Mouse (Mus musculus) MEL-GATA-1-ER (cell line): ENCODE measurements around the gene Prr15l.

Source experiments
- DNase-seq: peaks from one replicate; pipeline ENCODE4 v3.0.0-alpha.2; 2012; ENCODE audit warnings: low read depth; ENCODE audit errors: extremely low read depth

Prr15l gene

DNA sequence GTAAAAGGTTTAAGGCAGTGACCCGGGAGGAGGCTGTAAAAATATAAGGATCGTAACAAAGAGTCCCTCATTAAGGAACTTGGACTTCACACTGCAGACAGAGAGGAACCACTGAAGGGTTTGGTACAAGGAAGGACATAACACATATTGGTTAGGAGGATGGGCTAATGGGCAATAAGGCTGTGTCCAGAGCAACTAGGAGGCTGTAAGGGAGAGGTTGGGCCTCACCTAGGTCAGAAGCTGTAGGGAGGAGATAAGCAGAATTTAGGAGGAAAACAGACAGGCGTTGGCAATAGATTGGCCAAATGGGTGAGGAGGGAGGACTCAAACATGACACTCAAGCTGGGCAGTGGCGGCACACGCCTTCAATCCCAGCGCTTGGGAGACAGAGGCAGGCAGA lies 10.5 kb upstream of the Prr15l start:
- DNase-seq, result no peak

DNA sequence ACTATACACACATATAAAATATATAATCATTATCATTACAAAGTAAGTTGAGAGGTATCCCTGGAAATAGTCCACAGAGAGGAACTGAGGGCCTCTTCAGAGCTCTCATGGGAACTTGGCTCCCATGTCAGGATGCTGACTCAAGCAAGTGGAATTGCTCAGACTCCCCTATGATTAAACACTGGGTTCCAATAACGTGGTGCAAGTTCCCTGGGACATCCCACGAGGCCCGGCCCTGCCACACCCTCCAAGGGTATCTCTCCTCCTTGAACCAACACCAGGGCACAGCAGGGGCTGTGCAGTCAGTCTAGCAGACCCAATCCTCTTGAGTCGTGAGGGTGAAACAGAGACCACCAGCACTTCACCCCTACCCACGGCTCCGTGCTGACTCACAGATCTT lies 8.9 kb upstream of the Prr15l start:
- no peak for DNase-seq

DNA sequence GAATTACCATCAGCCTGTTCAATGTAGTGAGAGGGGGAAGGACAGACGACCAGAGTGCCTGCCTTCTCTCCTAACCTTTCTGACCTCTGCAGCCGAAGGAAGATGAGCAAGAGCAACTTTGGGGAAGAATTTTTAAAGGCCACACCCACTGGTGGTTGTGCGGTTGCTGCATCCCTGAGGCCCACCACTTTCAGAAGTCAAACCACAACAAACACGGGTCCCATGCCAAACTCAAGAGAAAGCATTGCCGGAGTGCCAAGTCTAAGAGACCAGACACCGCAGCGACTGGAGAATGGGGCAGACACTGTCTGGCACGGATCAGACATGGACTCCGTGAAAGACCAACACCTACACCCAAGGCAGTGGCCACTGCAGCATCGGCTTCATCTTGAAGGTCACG lies 3.0 kb upstream of the Prr15l start:
- DNase-seq, result no peak

DNA sequence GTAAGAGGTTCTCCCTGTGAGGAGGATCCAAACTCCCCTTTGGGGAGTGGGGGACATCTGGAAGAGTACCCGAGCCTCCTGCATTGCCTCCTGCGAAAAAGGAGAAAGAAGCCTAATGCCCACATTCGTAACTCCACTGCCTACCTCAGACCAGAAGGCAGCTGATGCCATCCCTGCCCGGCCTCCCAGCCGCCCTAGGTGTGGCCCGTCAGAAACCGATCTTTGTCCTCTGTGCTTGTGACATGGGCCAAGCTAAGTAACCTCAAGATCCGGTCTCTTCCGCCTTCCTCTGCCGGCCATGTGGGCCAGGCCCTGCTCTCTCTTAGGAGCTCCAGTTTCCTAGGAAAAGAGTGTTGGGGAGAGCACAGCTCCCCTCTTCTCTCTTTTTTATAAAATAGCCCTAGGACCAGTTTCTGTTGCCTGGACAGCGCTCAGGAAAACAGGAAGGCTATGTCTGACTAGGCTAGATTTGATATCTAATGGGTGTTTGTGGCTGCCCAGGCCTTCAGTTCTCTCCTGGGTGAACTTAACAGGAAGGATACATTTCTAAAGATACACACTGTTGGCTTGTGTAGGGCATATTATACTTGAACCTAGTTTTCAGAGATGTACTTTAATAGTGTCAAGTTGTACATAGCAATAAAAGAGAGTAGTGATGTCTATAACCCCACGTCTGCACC lies 2.3 kb upstream of the Prr15l start:
- DNase-seq, result no peak

DNA sequence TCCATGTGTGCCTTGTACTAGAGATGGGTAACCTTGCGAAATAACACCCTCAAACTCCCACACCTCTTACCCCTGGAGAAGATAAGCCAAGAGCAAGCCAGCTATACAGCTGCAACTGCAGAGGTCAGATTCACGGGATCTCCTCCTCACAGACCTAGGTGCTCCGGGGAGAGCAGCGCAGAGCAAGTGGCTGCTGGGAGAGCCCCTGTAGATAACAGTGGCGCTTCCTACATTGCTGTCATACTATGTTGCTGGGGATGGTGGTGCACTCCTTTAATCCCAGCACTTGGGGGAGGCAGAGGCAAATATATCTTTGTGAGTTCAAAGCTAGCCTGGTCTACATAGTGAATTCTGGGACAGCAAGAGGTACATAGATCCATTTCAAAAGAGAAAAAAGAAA lies 1.3 kb upstream of the Prr15l start:
- no peak for DNase-seq

DNA sequence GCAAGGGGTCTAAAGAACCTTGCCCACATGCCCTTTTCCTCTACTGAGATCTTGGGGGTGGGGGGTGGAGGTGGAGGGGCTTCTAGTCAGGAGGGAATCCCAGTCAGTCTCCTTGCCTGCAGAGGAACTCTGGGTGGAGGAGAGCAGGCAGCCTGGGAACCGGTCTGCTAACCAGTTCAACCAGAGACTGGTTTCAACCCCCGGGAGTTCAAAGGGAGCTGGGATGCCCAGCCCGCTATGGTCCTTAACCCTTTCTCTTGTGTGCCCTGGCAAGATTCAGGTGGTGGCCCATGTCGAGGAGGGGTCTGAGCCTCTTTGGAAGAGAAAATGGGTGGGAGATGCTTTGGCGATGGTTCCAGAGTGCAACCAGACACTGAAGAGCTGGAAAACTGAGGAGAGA lies 787 bp downstream of the Prr15l start:
- DNase-seq, result no peak

DNA sequence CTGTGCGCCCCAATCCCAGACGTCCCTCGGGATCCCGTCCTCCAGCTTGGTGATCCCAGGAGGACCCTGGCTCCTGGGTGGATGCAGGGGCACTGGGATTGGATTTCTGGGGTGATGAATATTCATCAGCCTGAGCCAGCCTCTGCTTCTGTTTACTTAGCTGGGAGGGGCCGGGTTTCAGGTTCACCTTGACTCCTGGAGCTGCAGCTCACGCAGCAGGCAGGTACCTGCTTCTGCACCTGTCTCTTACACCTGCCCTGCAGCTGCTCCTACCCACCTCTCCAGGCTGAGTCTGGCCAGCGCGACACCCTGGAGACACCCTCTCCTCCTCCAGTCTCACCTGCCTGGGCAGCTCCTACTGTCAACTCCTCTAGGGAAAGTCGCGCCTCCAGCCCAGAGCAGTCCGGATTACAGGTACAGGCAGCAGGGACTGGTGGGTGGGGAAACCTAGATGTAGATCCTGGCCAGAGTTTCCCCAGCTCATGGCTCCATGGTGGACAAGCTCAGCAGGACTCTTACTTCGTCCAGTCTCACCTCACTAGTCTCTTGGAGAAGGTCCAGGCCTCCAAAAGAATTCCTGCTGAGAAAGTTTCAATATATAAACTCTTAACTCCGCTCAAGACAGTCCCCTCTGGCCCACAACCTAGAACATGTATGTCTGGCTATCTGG lies 1.3 kb downstream of the Prr15l start:
- no peak for DNase-seq

DNA sequence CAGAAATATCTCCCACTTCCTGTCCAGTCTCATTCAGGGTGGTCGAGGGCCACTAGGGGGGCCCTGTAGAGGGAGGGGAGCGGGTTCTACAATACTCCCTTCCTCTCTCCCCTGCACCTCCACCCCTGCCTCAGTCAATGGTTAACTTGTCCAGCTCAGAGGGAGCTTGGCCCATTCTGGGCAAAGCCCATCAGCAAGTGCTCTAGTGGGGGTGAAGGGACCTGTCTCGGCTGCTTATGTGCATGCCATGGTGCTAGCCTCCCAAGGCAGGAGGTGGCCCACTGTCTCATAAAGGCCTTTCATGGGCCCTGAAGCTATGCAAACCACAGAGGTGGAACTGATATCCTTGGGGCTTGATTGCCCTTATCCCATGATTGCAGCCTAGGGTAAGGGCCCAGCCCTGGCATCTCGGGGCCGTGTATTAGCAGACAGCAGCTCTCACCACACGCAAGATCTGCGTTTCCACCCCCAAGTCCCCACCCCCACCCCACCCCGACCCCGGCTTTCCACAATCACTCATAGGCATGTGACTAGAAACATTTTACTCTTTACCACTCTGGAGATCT lies 1.9 kb downstream of the Prr15l start:
- no peak for DNase-seq

DNA sequence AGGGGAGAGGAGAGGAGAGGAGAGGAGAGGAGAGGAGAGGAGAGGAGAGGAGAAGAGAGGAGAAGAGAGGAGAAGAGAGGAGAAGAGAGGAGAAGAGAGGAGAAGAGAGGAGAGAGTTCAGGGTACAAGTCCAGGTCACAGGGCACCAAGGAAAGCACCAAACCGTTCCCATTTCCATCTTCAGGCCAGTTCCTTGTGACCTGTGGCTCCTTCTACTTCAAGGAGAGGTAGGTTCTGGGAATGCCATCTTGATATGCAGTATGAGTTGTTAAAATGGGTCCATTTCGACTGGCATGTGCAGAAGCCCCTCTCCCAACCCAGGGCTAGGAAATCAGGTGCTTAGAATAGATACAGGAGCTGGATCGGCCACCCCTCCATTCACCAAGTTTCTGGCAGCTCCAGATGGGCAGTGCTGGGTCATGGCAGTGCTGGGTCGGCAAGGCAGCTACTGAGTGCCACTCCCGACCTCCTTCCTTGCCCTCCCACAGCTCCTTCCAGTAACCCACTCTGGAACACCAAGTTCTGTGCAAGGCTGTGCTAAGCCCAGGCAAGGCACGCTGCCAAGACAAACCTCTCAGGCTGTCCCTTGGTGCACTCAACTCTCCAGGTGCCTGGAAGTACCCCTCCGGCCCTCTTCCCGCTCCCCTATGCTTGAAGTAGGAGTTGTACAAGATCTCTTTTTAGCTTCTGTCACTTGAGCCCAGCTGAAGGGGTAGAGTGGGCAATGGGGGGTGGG lies 3.6 kb downstream of the Prr15l start:
- DNase-seq, result no peak

DNA sequence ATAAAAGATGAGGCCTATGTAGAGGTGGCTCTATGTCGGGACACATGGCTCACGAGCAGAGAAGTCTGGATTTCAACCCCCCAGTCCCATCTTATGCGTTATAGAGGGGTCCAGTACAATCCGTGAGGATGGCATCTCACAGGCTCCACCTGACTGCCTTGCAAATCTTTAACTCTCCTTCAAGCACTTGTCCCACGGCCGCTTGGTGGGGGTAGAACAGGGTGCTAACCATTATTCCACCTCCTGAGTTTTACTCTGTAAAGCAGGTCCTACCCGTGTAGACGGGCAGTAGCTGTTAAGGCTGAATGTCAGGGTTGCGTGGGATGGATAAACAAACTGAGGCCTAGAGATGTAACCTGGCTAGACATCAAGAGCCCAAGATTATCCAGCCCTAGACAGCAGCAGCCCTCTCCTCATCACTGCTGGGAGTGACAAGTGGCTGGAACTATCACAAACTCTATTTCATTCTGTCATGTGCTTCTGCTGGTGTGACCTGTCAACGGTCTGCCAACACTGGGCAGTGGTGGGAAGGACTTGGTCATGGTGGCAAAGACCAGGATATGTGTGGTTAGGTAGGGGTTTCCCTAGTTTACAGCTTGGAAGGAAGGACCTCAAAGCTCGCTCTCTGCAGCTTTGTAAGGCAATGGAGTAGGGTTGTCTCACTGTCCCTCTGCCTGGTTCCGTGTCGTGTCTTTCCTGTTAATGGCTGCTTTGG lies 5.8 kb downstream of the Prr15l start:
- no peak for DNase-seq

DNA sequence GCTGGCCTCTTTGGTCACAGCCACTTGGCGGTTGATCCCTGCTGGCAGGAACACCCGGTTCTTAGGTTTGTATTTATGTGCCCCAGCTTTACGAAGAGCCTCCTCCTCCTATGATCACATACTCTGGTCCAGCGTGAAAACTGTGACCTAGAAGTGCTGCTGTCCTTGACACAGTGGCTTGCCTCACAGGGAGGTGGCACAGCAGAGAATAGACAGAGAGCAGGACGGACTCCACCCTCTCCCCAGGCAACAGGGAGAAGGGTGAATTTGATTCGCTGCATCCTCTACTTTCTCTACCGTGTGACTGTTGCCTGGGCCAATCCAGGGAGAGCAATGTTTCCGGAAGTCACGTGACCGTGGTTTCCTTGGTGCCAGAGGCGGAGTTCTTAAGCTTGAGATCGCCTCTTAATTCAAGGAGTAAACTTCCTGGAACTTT lies 7.0 kb downstream of the Prr15l start:
- DNase-seq, result no peak

DNA sequence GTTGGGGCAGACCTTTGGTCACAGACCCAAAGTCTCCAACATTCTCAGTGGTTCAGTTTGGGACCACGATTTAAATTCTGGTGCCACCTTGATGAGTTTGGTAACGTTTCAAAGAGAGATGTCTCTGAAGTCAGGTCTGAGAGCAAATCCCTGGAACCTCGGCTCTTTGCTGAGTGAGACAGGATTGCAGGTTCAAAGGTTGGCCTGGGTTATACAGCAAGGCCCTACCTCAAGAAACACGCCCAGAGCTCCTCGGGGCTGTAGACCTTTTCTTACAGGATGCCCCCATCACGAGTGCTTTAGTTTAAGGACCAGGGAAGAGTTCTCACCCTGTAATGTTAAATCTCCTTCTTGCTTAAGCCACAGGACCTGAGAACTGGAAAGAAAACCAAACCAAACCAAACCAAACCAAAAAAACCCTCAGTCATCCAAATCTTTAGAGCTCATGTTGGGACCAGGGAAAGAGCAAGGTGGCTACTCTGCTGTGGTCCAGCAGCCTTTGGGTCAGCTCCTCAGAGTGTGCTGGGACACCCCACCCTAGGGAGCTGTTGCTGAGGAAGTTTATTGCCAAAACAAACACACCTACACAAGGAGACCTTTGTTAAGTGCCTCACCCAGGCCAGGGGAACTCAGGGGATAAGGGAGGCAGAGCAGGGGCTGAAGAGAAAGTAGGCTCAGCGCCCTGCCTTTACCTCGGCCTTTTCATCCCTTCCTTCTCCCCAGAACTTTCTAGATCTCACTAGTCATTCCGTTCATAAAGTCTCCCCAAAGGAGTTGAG lies 8.2 kb downstream of the Prr15l start:
- no peak for DNase-seq

DNA sequence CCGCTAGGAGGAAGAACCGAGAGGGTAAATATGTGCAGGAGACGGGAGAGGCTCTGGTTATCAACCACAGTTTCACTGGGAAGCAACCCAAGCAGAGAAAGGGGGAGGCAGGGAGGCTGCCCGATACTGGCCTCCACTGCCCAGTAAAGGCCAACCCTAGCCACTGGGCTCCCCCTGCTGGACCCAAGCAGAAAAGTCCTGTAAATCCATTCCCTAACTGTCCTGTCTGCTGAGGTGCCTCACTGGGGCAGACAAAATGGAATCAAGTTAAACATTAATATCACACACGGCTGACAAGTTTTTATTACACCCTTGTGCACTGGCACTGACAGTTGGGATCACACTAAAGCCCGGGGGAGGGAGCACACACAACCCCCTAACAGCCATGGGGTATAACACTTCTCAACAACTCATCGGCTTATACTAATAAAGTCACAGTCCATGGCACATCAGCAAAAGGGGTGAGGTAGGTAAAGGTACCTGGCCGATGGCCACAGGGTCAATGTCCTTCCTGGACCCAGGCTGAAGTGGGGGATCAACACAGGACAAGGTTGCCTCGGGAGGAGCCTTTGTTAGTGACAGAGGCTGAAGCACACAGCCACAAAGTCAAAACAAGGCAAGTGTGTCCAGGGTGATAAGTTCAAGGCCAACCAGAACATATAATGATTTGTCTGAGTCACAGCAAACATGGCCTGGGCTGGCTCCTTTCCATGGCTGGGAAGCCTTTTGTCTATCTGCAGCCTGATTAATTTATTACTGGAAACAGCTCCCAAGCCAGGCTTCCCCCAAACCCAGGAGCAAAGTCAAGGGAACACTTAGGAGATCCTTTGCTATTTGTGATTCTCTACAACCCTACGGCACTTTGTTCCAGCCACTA lies 9.9 kb downstream of the Prr15l start:
- no peak for DNase-seq

DNA sequence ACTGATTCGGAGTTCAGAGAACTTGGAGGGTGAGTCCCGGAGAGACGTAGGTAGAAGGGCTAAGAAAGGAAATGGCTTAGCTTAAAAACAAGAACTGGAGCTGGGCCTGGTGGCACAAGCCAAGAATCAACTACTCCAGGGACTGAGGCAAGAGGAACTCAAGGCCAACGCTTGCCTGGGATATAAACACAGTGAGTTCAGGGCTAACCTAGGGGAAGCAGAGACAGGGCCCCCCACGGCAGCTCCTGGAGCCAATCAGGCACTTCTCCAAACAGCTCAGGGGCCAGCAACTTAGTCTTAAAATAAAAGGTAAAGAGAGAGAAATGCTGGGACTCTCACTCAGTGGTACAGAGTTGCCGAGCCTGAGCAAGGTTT lies 10.5 kb downstream of the Prr15l start:
- DNase-seq, result no peak

DNA sequence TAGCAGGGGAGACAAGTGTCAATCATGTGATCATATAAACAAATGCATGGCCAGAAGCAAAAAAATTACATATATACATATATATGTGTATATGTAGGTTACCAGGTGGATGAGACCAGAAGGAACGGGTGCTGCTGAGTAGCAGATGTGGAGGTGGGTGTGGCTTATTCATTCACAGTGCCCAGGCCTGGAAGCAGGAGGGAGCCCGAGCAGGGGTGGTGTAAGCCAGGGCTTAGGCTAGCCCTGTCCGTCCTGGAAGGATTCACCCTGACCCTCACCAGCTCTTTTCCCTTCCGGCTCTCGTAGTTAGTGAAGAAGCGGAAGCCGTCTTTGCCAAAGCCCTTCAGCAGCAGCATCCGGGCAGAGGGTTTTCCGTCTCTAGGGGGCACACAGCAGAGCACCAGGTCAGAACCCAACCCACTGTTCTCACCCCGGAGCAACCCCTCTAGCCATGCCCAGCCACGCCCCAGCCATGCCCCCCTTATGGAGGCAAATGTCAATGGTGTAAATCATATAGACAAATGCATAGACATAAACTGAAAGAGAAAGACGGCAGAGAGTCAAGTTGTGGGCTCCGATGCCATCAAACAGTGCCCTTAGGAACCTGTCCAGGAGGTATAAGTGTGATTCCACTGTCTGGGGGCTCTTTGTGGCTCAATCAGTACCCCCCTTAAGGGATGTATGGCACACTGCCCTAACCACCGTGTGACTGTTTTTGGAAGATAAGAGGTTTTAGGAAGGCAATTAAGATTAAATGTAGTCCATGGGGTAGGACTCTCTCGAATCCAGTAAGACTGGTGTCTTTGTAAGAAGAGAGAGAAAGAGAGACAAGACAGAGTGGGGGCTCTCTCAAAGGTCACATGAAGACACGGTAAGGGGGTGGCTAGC lies 12.9 kb downstream of the Prr15l start:
- peak; percentile 81 for DNase-seq

DNA sequence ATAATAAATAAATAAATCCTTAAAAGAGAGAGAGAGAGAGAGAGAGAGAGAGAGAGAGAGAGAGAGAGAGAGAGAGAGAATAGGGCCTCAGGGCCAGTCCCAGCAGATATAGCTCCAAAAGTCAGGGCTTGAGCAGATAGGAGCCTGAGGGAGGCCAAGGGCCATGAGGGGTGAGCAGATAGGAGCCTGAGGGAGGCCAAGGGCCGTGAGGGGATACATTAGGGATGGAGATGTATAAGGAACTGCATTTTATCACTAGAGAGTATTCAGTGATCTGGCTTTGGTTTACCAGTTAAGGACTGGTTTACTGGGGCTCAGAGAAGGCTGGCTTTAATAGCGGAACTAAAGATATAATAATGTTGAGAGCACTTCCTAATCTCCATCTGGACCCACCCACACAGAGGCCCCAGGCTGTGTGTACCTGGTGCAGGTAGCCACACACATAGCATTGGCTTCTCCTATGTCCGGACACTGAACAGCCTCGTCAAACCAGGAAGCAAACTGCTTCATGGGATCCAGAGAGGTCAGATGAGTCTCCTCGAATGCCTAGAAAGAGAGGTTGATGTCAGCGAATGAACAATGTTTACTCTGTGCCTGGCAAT lies 14.2 kb downstream of the Prr15l start:
- no peak for DNase-seq

DNA sequence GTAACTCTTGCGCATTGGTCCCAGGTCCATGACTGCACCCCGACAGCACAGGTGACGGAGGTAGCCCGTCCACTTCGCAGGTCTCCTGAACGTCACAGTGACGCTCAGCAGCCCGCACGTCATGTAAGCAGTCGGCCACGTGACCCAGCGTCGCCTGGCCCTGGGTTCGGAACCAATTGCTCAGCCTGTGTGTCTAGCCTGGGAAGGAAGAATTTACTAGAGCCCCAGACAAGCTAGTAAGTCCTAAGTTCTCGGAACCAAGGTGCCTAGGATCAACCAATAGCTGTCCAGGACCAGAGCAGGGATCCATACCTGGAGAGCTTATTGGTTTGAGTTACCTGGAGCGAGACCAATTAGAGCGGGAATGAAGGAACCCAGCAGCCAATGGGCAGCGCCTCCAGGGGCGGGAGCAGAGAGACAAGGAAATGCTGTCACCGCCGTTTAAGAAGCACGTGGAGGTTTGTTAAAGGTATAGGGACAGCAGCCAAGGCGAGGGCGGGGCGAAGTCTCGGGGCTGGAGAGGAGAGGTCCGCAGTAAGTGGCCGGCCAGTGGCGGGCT lies 15.9 kb downstream of the Prr15l start, which contains the start of gene Pnpo:
Gene Pnpo (minus strand): TSS at position 241 of the 559 bp plus-strand sequence.
- peak; percentile 99 for DNase-seq
